Mouse (Mus musculus): ENCODE measurements around the gene Slc10a7.
"Not testable (repeated sequence)": the region's sequence is repeated elsewhere in the genome, so short reads cannot be mapped to it uniquely, and the experiment has no call there.

Gene Slc10a7

GRCm38 (mm10) chr8:78509273-78510031, at the start of gene Slc10a7:
Slc10a7 (plus strand) TSS chr8:78509346.
- peak; percentile 83 for DNase-seq (ENCODE audit: low read depth, low spot score)

DNA sequence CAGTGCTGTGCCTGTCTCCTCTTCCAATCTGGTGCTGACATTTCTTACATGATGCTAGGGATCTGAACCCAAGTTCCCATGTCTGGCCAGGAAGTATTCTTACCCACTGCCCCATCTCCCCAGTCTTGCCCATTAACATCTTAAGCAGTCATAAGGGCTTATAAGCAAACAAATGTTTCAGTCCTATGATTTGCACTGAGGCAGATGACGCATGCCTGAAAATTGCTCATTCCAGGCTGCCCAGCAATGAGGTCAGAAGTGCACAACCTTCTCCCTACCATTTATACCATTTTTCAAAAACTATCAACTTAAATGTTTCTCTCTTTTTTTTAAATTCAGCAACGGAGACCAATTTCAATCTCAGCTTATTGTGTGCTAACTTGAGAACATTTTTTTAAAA, 45.2 kb upstream of the Slc10a7 start:
- DNase-seq (ENCODE audit: low read depth, low spot score): no peak

GRCm38 (mm10) chr8:78467889-78468288, 41.3 kb upstream of the Slc10a7 start:
- DNase-seq (ENCODE audit: low read depth, low spot score): peak; percentile 62

DNA sequence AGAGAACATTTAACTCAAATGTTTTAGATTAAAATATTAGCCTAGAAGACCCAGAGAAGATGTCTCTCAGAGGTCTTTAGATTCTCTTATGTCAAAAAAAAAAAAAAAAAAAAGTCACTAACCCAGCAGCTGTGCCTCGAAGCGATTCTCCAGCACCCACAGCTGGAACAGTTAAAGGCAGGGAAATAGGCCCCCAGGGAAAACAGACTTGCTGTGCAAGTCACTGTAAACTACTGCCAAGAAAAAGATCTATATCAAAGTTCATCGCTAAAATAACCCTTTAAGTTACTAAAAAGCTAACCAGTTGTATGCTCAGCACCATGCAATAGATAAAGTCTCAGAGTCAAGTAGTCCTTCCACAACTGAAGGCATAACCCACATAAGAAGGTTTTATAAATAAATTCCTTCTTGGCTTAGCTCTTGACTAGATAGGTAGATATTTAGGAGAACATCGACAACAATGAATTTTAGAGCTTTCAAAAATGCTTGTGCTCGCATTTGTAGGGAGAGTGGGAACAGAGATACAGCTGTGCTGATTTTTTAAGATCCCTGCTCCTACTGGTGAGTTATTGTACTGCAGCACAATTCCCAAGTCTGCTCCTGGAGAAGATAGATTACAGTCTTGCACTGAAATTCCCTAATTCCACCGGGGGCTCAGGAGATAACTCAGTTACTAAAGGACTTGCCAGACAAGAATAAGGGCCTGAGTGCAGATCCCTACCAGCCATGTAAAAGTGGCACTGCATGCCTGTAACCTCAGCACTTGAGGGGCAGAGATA, 31.9 kb upstream of the Slc10a7 start:
- peak; percentile 40 for DNase-seq (ENCODE audit: low read depth, low spot score)

DNA sequence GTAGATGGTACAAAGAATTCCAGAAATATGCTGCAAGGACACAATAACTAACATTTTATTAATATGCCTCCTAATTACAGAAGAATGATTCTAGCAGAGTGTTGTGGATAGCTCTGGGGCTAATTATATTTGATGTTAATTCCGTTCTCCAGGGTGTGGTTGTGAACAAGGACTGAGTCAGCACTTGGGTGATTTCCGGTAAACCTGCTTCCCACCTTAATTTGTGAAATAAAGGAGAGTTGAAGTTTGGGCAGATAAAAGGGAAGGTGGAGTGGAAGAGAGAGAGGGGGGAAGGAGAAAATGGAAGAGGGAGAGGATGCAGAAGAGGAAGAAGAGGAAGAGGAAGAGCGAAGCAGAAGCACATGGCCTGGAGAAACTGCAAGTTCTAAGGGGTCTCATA, 19.4 kb upstream of the Slc10a7 start:
- DNase-seq (ENCODE audit: low read depth, low spot score): no peak

DNA sequence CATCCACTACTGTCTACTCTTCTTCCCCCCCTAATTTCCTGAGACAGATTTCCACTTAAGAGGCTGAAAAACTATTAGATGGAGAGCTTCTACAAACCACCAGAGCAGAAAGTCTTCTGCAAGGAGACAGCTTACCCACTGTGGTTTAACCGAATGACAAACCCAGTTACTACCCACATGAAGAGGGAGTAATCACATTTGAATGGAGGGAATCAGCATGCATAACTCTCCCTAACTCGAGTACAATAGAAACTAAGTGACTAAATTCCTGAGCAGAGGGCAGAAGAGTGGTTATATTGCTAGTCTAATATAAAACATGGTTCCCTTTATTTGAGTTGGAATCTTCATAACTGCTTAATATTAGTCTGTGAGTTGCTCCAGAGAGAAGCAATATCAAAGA, 16.1 kb upstream of the Slc10a7 start:
- no peak for DNase-seq (ENCODE audit: low read depth, low spot score)

DNA sequence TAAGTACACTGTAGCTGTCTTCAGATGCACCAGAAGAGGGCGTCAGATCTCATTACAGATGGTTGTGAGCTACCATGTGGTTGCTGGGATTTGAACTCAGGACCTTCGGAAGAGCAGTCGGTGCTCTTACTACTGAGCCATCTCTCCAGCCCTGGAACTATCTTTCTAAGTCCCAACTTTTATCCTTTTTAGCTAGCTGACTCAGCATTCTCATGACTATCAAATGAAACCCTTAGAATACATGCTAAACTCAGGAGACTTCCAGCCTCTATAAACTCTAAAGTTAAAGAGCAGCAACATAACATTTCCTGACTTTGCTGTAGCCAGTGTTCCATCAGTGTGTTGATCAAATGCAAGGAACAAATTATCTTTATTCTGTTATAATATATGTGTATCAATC, 12.9 kb upstream of the Slc10a7 start:
- DNase-seq (ENCODE audit: low read depth, low spot score): not testable (repeated sequence)

GRCm38 (mm10) chr8:78502706-78503105, 6.4 kb upstream of the Slc10a7 start:
- DNase-seq (ENCODE audit: low read depth, low spot score): no peak

- DNase-seq (ENCODE audit: low read depth, low spot score): no peak
Measured at GRCm38 (mm10) chr8:78507979-78508718, 997 bp upstream of the Slc10a7 start.

DNA sequence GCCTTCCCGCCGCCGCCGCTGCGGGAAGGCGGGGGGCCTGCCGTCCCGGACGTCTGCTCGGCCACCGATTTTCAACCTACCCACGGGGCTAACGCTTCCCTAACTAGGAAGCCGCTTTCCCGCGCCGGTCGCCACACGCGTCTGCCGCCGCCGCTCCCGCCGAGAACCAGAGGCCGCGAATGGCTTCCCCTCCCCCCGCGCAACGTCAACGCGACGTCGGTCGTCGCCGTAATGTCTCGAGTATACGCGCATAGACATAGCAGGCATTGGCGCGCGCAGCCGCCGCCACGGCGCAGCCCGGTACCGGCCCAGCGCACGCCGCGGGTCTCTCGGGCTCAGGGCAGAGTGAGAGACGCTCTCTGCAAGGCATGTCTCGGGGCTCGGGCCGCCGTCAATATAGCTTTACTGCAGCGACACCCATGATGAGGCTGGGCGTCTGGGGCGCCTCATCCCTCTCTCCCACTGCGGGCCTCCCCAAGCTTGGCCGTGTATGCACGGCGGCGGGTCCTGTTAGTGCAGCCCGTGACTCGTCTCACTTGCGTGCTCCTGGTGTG, 350 bp upstream of the Slc10a7 start, which contains the start of gene Rbmxl1:
Rbmxl1 (minus strand) TSS at position 180 of the 554 bp plus-strand sequence.
- DNase-seq (ENCODE audit: low read depth, low spot score): peak; percentile 87

DNA sequence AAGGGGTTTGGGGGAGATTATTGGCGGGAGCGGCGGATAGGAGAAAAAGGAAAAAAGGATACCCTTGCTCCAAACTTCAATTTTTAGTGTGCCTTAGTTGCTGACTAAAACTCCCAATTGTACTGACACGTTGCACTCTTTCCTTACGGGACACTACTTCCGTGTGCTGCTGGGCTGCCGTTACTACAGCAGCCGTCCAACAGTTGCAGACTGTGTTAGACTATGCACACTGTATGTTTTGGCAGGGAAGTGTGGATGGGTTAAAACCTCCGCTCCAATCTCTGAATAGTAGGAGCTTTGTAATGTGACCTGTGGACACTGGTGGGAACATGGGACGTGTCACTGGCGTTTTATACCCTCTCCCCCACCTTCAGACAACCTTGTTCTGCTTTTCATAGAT, 948 bp downstream of the Slc10a7 start:
- no peak for DNase-seq (ENCODE audit: low read depth, low spot score)

- DNase-seq (ENCODE audit: low read depth, low spot score): no peak
Measured at GRCm38 (mm10) chr8:78510926-78511325, 1.8 kb downstream of the Slc10a7 start.

- DNase-seq (ENCODE audit: low read depth, low spot score): peak; percentile 85
Measured at GRCm38 (mm10) chr8:78513106-78513505, 4.0 kb downstream of the Slc10a7 start.

GRCm38 (mm10) chr8:78514706-78515105, 5.6 kb downstream of the Slc10a7 start:
- no peak for DNase-seq (ENCODE audit: low read depth, low spot score)

DNA sequence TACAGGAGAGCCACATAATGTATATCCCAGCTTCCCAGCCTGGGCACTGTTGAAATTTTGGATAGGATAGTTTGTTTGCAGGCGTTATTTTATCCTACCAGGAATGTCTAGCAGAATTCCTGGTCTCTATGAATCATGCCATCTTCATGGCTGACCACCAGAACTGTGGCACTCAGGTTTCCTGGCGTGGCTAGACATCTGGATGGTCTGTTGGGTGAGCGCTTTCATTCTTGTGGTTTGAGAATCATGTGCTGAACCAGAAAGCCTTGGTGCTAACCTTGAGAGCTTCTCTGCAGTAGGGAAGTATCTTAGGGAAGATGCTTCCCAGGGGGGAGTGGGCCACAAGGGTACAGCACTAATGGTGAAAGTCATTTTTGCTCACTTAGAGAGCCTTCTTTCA, 6.0 kb downstream of the Slc10a7 start:
- DNase-seq (ENCODE audit: low read depth, low spot score): no peak

GRCm38 (mm10) chr8:78533981-78534380, 24.8 kb downstream of the Slc10a7 start:
- no peak for DNase-seq (ENCODE audit: low read depth, low spot score)

- no peak for DNase-seq (ENCODE audit: low read depth, low spot score)
Measured at GRCm38 (mm10) chr8:78536716-78537115, 27.6 kb downstream of the Slc10a7 start.

DNA sequence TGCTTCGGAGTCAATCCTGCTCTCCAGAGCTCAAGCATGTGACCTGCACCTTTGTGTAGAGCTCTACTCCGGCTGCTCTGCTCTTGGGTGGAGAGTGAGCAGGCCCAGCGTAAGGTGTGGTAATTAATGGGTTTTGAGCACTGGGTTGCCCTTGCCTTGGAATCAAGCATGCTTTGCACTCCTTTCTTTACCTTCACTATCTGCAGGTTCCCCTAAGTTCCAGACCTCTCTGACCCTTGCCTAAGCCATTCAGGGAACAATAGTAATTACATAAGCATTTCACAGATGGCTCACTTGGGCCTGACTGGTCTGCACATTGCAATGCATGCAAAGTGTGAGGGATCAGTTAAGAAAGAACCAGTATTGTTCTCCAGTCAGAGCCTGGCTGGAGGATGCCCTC, 28.6 kb downstream of the Slc10a7 start:
- peak; percentile 46 for DNase-seq (ENCODE audit: low read depth, low spot score)

DNA sequence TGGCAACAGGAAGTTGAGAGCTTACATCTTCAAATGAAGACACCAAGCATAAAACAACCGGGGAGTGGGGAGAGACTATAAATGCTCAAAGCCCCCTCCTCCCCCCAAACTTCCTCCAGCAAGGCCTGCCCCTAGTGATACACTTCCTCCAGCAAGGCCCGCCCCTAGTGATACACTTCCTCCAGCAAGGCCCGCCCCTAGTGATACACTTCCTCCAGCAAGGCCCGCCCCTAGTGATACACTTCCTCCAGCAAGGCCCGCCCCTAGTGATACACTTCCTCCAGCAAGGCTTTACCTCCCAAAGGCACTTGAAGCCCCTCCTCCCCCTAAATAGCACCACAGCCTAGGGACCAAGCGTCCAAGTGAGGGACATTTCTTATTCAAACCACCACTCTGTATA, 33.5 kb downstream of the Slc10a7 start:
- not testable (repeated sequence) for DNase-seq (ENCODE audit: low read depth, low spot score)

DNA sequence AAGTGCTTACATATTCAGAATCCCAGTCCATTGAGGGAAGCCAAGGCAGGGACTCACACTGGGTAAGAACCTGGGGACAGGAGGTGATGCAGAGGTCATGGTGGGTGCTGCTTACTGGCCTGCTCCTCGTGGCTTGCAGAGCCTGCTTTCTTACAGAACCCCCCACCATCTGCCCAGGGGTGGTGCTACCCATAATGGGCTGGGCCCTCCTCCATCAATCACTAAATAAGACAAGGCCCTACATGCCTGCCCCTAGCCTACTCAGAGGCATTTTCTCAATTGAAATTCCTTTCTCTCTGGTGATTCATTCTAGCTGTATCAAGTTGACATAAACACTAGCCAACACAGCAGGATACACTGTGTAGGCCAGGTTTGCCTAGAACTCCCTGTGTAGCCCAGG, 34.5 kb downstream of the Slc10a7 start:
- no peak for DNase-seq (ENCODE audit: low read depth, low spot score)

DNA sequence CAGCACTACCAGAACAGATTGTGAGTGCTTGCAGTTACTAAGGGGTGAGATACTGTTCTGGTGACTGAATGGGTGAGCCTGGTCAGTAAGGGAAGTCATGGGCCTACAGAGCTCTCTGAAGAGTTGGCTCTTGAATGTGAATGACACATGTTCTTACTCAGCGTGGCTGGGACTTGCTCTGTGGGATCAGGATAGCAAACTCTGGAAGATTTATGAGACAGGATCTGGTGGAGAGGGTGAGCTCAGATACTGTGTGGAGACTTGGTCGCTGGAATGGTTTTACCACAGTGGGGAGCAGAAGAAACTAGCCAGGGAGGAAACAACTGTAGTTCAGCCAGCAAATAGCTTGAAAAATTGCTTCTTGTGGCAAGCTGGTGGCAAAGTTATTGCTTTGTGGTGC, 35.4 kb downstream of the Slc10a7 start:
- no peak for DNase-seq (ENCODE audit: low read depth, low spot score)
